Mouse (Mus musculus): Measurements from ENCODE around the gene Btg2. TPM values are rescaled to one million over a fixed set of nuclear protein-coding genes. Genes with fewer than 3 reads are reported as not detected.

The Btg2 gene
- polyA plus RNA-seq, 1 experiment from 2014 or later, result 57.4 TPM

DNA sequence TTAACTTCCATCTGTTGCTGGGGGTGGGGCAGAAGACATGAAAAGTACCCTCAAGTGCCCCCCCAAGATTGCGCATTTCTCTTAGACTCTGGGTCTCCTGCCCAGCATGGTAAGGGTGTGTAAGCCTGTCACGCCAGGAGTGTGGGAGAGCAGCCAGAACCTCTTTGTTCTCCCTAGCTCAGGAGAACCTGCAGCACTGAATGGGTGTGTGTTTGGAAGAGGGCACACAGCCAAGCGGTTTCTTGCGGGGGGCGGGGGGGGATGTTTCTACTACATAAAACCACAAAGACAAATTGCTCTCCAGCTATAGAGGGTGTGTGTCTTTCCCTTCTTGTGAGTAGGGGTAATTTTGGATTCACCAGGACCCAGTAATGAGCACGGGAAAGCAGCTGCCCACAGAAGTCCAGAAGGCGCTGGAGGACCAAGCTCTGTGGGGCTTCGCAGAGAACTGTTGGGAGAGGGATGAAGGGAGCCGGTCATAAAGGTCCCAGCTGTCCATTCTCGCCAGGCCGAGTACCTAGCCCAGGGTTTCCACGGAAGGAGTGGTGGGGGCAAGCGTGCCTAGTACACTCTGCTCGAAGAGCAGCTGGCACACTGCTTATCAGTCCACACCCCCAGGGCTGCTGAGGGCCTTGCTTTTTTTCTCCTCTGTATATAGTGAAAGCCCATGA is 17.5 kb upstream of the Btg2 start:
- H3K4me2 ChIP-seq, result no peak overlapping the region; the same call in 1 of the 2 replicates

DNA sequence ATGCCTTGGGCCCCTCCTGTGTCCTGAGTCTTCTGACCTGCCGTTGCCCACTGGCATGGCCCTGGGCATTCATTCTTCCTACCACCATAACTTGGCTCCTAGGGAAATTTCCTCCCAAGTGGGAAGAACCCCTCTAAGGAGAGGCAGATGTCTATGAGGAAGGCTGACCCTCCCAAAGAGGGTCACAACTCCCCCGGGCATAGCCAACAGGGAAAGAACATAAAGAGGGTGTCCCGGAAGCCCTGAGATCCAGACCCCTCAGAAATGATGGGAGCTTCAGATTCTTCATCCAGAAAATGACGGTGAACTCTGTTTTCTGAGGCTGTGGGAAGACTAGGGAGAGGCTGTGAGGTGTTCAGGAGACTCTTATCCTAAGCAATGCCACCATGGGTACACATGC is 16.8 kb upstream of the Btg2 start:
- Histone ChIP-seq H3K27me3 (0 out of 2 replicates have a peak, but pooled peaks cover 4% of the 10 kb centered on the region), H3K27ac (peak overlapping the region; percentile 86), H3K4me2 (no peak overlapping the region), H3K4me3 (no peak overlapping the region), H3K4me1 (replicated peaks) (peaks cover 79% of the 10 kb centered on the region), H3K9ac (no peak overlapping the region), H3K36me3 (no peaks in the 10 kb centered on the region), H3K9me3 (no peaks in the 10 kb centered on the region)
- WGBS, result 81% methylated on average over 4 of the region's 4 CpGs
- ATAC-seq (ENCODE audit: low FRiP score), result no peak

More for the DNA sequence above, 17.5 kb upstream of the Btg2 start:
- H3K9me3 ChIP-seq, result no peaks in the 10 kb centered on the region
- peak overlapping the region; percentile 86 for H3K27ac ChIP-seq
- H3K4me3 ChIP-seq, result no peak overlapping the region
- peaks cover 79% of the 10 kb centered on the region for H3K4me1 ChIP-seq (replicated peaks)
- peak overlapping the region; percentile 19 for H3K9ac ChIP-seq
- 0 out of 2 replicates have a peak, but pooled peaks cover 2% of the 10 kb centered on the region for H3K27me3 ChIP-seq
- WGBS, result 32% methylated on average over 14 of the region's 14 CpGs
- no peaks in the 10 kb centered on the region for H3K36me3 ChIP-seq
- peak; percentile 56 for ATAC-seq (ENCODE audit: low FRiP score)

DNA sequence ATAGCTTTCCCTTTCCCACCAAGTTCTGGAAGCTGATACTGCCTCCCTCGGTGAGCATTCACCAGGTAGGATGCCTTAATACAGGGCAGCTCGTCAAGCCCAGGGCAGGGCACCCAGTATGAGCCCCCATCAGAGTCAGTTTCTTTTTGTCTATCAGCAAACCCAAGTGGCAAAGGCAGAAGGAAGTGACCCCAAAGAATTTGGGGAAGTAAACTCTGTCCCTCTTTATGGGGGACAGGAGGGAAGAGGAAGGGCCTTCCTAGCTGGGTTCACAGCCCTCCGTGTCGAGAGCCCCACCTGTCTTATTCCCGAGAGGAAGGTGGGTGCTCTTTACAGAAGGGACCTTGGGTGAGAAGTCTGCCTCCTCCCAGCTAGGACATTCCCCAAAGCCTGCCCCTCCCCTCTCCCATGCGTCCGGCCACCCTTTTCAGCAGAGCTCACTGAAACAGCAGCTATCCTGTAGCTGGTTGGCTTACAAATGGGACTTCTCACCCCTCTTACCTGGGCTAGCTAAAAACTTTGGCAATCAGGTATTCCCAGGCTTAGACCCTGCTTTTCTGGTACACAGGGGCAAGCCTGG is 16.2 kb upstream of the Btg2 start:
- ATAC-seq (ENCODE audit: low FRiP score), result no peak
- peaks cover 79% of the 10 kb centered on the region for H3K4me1 ChIP-seq (replicated peaks)
- peak overlapping the region; percentile 86; the same call in 1 of the 2 replicates for H3K27ac ChIP-seq
- H3K9ac ChIP-seq, result no peak overlapping the region
- no peak overlapping the region for H3K4me2 ChIP-seq
- H3K9me3 ChIP-seq, result no peaks in the 10 kb centered on the region
- 63% methylated on average over 7 of the region's 7 CpGs for WGBS
- 0 out of 2 replicates have a peak, but pooled peaks cover 4% of the 10 kb centered on the region for H3K27me3 ChIP-seq
- no peaks in the 10 kb centered on the region for H3K36me3 ChIP-seq
- H3K4me3 ChIP-seq, result no peak overlapping the region

DNA sequence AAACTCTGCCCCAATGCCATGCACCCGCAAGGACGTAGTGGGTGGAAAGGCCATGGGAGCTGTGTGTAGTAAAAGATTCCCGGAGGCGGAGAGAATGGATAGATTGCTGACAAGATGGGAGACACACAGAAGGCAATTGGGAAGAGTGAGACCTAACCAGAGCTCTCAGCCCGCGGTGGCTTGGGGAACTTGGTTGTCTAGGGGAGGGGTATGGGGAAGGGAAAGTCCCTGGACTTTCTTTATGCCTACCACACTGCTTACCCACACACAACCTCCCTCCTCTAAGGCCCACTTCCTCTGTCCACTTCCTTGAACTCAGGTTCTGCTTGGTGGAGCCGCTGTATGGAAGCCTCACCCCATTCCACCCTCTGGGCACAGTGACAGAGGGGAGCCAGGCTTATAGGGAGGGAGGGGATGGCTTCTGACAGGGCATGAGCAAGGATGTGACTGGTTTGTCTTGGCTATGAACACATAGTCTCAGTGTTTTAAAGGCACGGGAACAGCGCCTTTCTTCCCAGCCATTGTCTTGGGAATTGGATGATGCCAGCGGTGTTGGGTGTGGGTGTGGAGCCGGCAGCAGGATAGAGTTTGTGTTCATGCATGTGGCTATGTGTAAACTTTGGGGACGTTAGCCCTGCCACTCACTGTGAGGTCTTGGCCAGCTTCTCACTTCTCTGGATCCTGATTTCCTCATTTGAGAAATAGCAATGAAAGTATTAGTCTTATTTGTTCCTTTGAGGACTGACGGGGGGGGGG is 15.0 kb upstream of the Btg2 start:
- WGBS, result 65% methylated on average over 13 of the region's 13 CpGs
- H3K9ac ChIP-seq, result peak overlapping the region; percentile 81
- no peak for ATAC-seq (ENCODE audit: low FRiP score)
- peaks cover 69% of the 10 kb centered on the region for H3K4me1 ChIP-seq (replicated peaks)
- H3K9me3 ChIP-seq, result no peaks in the 10 kb centered on the region
- H3K4me2 ChIP-seq, result peak overlapping the region; percentile 81
- H3K36me3 ChIP-seq, result no peaks in the 10 kb centered on the region
- H3K4me3 ChIP-seq, result peak overlapping the region; percentile 47; the same call in 1 of the 2 replicates
- H3K27me3 ChIP-seq, result 0 out of 2 replicates have a peak, but pooled peaks cover 4% of the 10 kb centered on the region
- peak overlapping the region; percentile 85 for H3K27ac ChIP-seq

DNA sequence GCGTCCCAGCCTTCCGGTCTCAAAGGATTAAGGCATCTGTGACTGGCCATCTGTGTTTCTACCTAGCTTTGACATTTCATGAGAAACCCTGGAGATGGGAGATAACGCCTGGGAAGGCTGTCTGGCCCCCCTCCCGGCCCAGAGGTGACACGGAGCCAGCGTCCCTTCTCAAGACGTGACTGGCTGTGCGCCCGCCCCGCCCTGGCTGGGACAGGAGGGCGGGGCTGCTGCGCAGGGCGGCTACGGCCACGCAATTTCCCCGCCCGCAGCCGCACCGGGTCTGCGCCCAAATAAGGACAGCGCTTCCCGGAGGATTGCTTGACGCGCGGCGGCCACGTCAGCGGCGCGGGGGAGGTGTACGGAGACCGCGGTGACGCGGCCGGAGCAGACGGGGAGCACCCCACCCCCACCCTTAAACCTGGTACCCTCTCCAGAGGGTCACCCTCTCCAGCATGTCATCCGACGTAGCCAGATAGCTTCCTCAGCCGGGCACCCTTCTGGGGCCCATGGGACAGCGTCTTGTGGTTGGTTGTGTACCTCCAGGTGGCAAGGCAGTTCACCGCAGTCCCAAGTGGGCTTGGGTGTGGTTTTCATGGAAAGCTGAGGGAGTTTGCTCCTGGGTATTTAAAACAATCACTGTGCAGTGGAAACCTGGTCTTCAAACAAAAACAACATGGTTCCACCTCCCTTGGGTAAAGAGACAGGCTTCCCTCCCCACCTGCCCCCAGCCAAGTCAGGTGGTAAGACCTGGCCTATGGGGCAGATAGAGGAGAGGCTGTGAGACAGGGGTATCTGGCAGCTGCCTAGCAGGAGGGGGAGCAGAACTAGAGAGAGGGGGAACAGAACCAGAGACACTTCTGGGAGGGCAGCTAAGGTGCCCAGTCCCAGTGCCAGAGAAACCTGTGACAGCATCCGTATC is 14.2 kb upstream of the Btg2 start:
- peak overlapping the region; percentile 81 for H3K4me2 ChIP-seq
- H3K27ac ChIP-seq, result peak overlapping the region; percentile 85
- ATAC-seq (ENCODE audit: low FRiP score), result peak; percentile 80
- 0 out of 2 replicates have a peak, but pooled peaks cover 4% of the 10 kb centered on the region for H3K27me3 ChIP-seq
- peaks cover 60% of the 10 kb centered on the region for H3K4me1 ChIP-seq (replicated peaks)
- 3% methylated on average over 43 of the region's 43 CpGs for WGBS
- H3K9ac ChIP-seq, result peak overlapping the region; percentile 81
- H3K9me3 ChIP-seq, result no peaks in the 10 kb centered on the region
- H3K36me3 ChIP-seq, result no peaks in the 10 kb centered on the region
- peak overlapping the region; percentile 47 for H3K4me3 ChIP-seq

DNA sequence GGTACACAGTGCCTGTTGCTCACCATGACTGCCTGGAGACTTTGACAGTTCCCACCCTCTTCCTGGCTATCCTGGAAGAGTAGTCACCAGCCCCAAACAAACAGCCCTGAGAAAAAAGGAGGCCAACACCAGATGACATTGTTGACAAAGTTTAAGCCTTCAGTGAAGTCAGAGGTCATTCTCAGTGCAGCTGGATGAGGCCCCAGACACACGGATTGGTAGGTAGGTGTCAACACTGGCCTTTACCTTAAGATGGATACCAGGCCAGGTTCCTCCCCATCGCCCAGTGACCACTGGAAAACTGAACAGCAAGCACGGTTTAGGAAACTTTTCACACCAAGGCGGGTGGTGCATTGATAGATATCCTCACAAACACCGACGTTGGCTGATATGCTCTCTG is 13.4 kb upstream of the Btg2 start:
- no peak for ATAC-seq (ENCODE audit: low FRiP score)
- H3K27ac ChIP-seq, result peak overlapping the region; percentile 85
- H3K9ac ChIP-seq, result peak overlapping the region; percentile 81
- WGBS, result 37% methylated on average over 6 of the region's 6 CpGs
- peaks cover 53% of the 10 kb centered on the region for H3K4me1 ChIP-seq (replicated peaks)
- H3K36me3 ChIP-seq, result no peaks in the 10 kb centered on the region
- H3K27me3 ChIP-seq, result 0 out of 2 replicates have a peak, but pooled peaks cover 4% of the 10 kb centered on the region
- H3K9me3 ChIP-seq, result no peaks in the 10 kb centered on the region
- H3K4me3 ChIP-seq, result peak overlapping the region; percentile 47
- H3K4me2 ChIP-seq, result peak overlapping the region; percentile 81

DNA sequence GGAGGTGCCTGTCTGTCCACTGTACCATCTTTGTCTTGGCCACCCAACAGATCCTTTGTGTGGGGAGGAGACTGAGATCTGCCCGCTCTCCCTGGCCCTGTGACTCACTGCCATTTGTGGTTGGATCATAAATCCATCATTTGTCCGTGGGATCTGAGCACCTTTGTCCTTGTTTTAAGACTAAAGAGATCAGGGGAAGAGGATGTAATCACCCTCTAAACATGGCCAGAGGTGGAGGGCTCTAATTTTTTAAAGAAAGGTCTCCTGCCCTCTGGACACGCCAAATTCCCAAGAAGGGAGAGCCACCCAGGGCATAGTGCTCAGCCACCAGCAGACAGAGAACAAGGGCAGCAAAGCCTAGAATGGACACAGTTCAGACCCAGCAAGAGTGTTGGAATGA is 12.9 kb upstream of the Btg2 start:
- H3K9me3 ChIP-seq, result no peaks in the 10 kb centered on the region
- H3K4me2 ChIP-seq, result no peak overlapping the region
- H3K36me3 ChIP-seq, result no peaks in the 10 kb centered on the region
- no peak overlapping the region for H3K9ac ChIP-seq
- 86% methylated on average over 3 of the region's 3 CpGs for WGBS
- peaks cover 52% of the 10 kb centered on the region for H3K4me1 ChIP-seq (replicated peaks)
- no peak for ATAC-seq (ENCODE audit: low FRiP score)
- H3K4me3 ChIP-seq, result no peak overlapping the region
- H3K27ac ChIP-seq, result no peak overlapping the region
- 0 out of 2 replicates have a peak, but pooled peaks cover 4% of the 10 kb centered on the region for H3K27me3 ChIP-seq

DNA sequence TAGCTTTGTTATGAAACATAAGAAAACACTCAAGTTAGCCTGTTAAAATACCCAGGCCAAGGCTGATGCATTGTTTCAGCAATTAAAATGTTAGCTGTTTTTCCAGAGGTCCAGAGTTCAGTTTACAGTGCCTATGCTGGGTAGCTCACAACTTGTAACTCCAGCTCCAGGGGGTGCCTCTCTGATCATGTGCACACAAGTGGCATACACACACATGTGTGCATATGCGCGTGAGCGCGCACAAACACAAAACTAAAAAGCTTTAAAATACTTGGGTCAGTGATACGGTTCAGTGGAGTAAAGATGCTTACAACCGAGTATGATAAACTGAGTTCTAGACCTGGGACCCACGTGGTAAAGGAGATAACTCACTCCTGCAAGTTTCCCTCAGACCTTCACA is 10.2 kb upstream of the Btg2 start:
- H3K9ac ChIP-seq, result no peak overlapping the region
- peaks cover 43% of the 10 kb centered on the region for H3K4me1 ChIP-seq (replicated peaks)
- 87% methylated on average over 7 of the region's 7 CpGs for WGBS
- no peak overlapping the region for H3K4me2 ChIP-seq
- no peak for ATAC-seq (ENCODE audit: low FRiP score)
- H3K27ac ChIP-seq, result no peak overlapping the region
- H3K27me3 ChIP-seq, result 0 out of 2 replicates have a peak, but pooled peaks cover 4% of the 10 kb centered on the region
- H3K36me3 ChIP-seq, result no peaks in the 10 kb centered on the region
- no peaks in the 10 kb centered on the region for H3K9me3 ChIP-seq
- H3K4me3 ChIP-seq, result no peak overlapping the region

DNA sequence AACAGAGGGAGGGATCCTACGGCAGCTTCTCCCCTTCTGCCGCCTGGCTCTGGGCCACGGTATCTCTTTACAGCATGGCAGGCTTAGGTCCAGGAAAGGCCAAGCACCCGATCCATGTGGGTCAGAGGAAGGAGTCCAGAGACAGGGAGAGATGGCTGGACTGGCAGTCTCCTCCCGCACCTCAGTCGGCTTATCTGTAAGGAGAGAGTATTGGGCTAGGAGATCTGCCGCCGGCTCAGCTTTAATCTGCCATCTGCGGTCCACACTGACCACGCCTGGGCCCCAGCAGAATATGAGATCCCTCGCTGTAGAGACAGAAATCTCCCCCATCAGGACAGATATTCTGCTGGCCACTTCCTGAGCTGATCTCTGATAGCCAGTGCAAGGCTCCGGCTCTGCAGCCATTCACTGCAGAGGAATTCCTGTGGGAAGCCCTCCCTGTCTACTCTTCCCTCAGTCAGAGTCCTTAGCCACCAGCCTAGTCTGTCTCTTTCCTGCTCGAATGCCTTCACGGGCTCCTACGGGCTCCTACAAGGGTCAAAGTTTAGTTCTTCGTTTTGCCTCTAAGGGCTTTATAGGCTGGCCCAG is 8.0 kb upstream of the Btg2 start:
- H3K9me3 ChIP-seq, result no peaks in the 10 kb centered on the region
- no peak overlapping the region for H3K4me3 ChIP-seq
- ATAC-seq (ENCODE audit: low FRiP score), result peak; percentile 30; the same call in 1 of the 2 replicates
- H3K27ac ChIP-seq, result no peak overlapping the region; the same call in 1 of the 2 replicates
- H3K36me3 ChIP-seq, result no peaks in the 10 kb centered on the region
- 0 out of 2 replicates have a peak overlapping the region, but pooled peaks have one; percentile 11 for H3K4me2 ChIP-seq
- H3K27me3 ChIP-seq, result 0 out of 2 replicates have a peak, but pooled peaks cover 4% of the 10 kb centered on the region
- peak overlapping the region; percentile 40; the same call in 1 of the 2 replicates for H3K9ac ChIP-seq
- H3K4me1 ChIP-seq (replicated peaks), result peaks cover 32% of the 10 kb centered on the region
- WGBS, result 53% methylated on average over 16 of the region's 16 CpGs

DNA sequence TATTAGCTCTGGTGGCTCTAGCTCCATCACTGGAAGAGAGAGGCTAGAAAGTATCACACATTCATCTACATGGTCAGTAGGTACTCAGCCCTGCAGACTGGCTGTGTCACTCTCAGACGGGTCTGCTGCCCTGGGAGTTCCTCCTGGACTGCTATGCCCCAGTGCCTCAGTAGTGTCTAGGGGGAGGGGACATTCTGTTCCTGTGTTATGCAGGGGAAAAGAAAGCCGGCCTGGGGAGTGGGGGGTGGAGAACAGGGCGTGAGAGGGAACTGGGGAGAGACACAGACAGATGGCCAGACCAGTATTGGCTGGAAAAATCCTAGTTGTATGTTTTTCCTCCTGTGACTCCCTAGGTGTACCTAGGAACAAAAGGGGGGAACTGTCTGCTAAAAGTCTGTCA is 7.1 kb upstream of the Btg2 start:
- ATAC-seq (ENCODE audit: low FRiP score), result no peak
- Histone ChIP-seq H3K9me3 (no peaks in the 10 kb centered on the region), H3K4me1 (replicated peaks) (peaks cover 32% of the 10 kb centered on the region), H3K36me3 (no peaks in the 10 kb centered on the region), H3K9ac (peak overlapping the region; percentile 40; the same call in 1 of the 2 replicates), H3K4me3 (no peak overlapping the region), H3K27ac (no peak overlapping the region), H3K4me2 (no peak overlapping the region), H3K27me3 (no peaks in the 10 kb centered on the region)
- WGBS, result 5% methylated on average over 3 of the region's 3 CpGs

DNA sequence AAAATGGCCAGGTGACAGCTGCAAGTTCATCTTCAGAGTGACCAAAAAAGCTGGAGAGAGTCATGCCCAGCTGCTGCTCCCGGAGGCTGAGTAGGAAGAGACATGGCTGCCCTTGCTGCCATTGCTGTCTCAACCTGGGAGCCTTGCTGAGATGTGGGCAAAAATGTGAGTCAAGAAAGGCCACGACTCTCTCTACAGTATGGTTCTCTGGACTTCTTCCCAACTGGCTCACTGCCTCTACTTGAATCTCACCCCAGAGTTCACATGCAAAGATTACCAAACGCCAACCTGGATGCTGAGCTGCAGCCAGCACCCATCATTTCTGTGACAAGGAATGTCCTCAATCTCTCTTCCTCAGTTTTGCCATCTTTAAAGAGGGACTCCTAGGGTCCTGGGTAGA is 5.2 kb upstream of the Btg2 start:
- Histone ChIP-seq H3K4me3 (no peak overlapping the region), H3K4me2 (no peak overlapping the region), H3K36me3 (no peaks in the 10 kb centered on the region), H3K9me3 (no peaks in the 10 kb centered on the region), H3K27me3 (no peaks in the 10 kb centered on the region), H3K4me1 (replicated peaks) (peaks cover 47% of the 10 kb centered on the region), H3K9ac (no peak overlapping the region), H3K27ac (no peak overlapping the region)
- 91% methylated on average over 3 of the region's 3 CpGs for WGBS
- ATAC-seq (ENCODE audit: low FRiP score), result no peak

Data from hindbrain, embryonic 13.5 days (tissue).